Mouse (Mus musculus) forebrain, embryonic 12.5 days (tissue): ENCODE data around the gene Tcp11l1. TPM values are rescaled to one million over a fixed set of nuclear protein-coding genes. Genes with fewer than 3 reads are reported as not detected.

Experiments
- ATAC-seq: fragments of 200-750 bp; cut with Nextera tagmentation; 2 replicates; pipeline ENCODE4 v1.8.0; 2017; ENCODE audit warnings: moderate TSS enrichment; ENCODE audit not compliant: low FRiP score
- H3K27ac ChIP-seq: fragments of 300-500 bp; sonication (generic); 2 replicates; pipeline ENCODE4 v1.5.1; 2016; ENCODE audit warnings: mild to moderate bottlenecking
- H3K27me3 ChIP-seq: fragments of 300-500 bp; sonication (generic); 2 replicates; pipeline ENCODE4 v1.6.1; 2016; ENCODE audit warnings: mild to moderate bottlenecking
- H3K36me3 ChIP-seq: fragments of 300-500 bp; sonication (generic); replicated peaks from 2 replicates; pipeline ENCODE4 v1.6.1; 2016; ENCODE audit warnings: mild to moderate bottlenecking
- H3K4me1 ChIP-seq: fragments of 300-500 bp; sonication (generic); 2 replicates; pipeline ENCODE4 v1.6.1; 2016
- H3K4me2 ChIP-seq: fragments of 300-500 bp; sonication (generic); 2 replicates; pipeline ENCODE4 v1.6.1; 2016; ENCODE audit warnings: mild to moderate bottlenecking, moderate library complexity
- H3K4me3 ChIP-seq: fragments of 300-500 bp; sonication (generic); replicated peaks from 2 replicates; pipeline ENCODE4 v1.5.1; 2016; ENCODE audit warnings: mild to moderate bottlenecking
- H3K9ac ChIP-seq: fragments of 300-500 bp; sonication (generic); 2 replicates; pipeline ENCODE4 v1.6.1; 2016; ENCODE audit warnings: mild to moderate bottlenecking
- H3K9me3 ChIP-seq: fragments of 300-500 bp; sonication (generic); 2 replicates; pipeline ENCODE4 v1.6.1; 2016
- whole genome bisulfite sequencing: fragments of 180-500 bp; shearing (Covaris S2); methylation state at CpG from one replicate; pipeline ENCODE4 v1.1.7; 2016; 5-methylcytosine and 5-hydroxymethylcytosine counted together
- polyA plus RNA-seq: library from polyadenylated mRNA; unstranded; fragments of >200 nt; fragmentation: Nextera tagmentation; extraction: Ambion mirVana; gene quantifications from 2 replicates; pipeline ENCODE4 v1.2.1, GENCODE M21; 2016

Tcp11l1 gene
- polyA plus RNA-seq, 1 experiment from 2014 or later, result 69.2 TPM

DNA sequence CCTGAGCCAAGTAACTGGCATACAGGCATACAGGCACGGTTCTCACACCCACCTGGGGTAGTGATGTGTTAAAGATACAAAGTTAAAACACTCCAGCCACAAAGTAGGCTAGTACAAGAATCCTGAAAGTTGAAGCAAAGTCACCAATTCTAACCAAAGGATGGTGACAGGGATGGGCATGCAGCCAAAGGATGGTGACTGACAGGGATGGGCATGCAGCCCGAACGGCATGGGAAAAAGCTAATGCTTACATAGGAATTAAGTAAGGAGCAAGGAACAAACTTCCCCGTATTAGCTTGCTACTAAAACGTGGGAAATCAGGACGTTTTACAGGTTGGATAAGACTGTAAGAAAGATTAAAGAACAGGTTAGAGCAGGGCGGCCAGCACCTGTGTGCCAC lies 24.3 kb upstream of the Tcp11l1 start:
- Histone ChIP-seq H3K36me3 (no peaks in the 10 kb centered on the region), H3K27ac (no peak overlapping the region), H3K4me2 (no peak overlapping the region), H3K4me1 (peaks cover 7% of the 10 kb centered on the region), H3K4me3 (no peak overlapping the region), H3K9ac (no peak overlapping the region), H3K27me3 (peaks cover 13% of the 10 kb centered on the region), H3K9me3 (no peaks in the 10 kb centered on the region)
- 75% methylated on average over 7 of the region's 7 CpGs for WGBS
- ATAC-seq, result no peak

GRCm38 (mm10) chr2:104732562-104733256 lies 20.7 kb upstream of the Tcp11l1 start:
- Histone ChIP-seq H3K4me1 (no peaks in the 10 kb centered on the region), H3K27me3 (no peaks in the 10 kb centered on the region), H3K4me3 (no peak overlapping the region), H3K9ac (no peak overlapping the region), H3K27ac (no peak overlapping the region), H3K4me2 (no peak overlapping the region), H3K36me3 (no peaks in the 10 kb centered on the region), H3K9me3 (no peaks in the 10 kb centered on the region)
- no peak for ATAC-seq
- 65% methylated on average over 7 of the region's 7 CpGs for WGBS

DNA sequence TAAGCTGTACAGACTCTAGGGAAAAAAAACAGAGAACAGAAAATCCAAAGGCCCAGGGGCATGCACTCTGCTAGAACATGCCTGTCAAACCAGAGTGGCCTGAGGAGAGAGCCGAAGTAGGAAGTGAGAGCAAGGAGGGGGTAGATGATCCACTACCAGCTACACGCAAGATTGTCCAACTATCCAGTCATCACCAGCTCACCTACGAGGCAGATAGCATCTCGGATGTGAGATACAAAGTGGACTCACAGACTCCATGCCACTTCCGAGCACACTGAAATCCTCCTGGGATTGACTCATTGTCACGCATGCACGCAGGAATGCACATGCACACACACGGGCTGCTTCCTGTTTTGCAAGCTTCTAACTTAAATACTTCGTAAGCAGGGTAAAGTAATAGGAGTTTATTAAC lies 20.1 kb upstream of the Tcp11l1 start:
- Histone ChIP-seq H3K27ac (no peak overlapping the region), H3K9ac (no peak overlapping the region), H3K9me3 (no peaks in the 10 kb centered on the region), H3K36me3 (no peaks in the 10 kb centered on the region), H3K27me3 (no peaks in the 10 kb centered on the region), H3K4me1 (no peaks in the 10 kb centered on the region), H3K4me2 (no peak overlapping the region), H3K4me3 (no peak overlapping the region)
- WGBS, result 89% methylated on average over 9 of the region's 9 CpGs
- no peak for ATAC-seq

DNA sequence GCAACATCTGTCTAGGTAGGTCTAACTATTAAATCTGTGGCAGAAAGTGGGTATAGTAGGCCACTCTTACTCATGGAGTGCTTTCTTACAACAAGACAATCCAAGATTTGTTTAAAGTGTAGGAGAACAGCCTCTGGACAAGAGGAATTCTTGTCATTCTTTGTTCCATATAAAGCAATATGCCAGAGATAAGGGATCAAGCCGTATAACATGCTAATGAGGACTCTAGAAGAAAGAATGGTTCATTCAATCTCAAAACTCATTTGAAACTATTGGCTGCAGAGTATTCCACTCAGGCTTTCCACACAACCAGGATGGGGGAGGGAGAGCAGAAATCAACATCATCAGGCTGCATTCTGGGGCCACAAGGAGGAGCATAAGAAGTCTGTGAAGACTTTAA lies 15.4 kb upstream of the Tcp11l1 start:
- Histone ChIP-seq H3K4me2 (no peak overlapping the region), H3K36me3 (no peaks in the 10 kb centered on the region), H3K27ac (no peak overlapping the region), H3K27me3 (no peaks in the 10 kb centered on the region), H3K4me3 (no peak overlapping the region), H3K9ac (no peak overlapping the region), H3K9me3 (no peaks in the 10 kb centered on the region), H3K4me1 (no peaks in the 10 kb centered on the region)
- ATAC-seq, result no peak
- WGBS, result 50% methylated on average over 1 of the region's 1 CpGs

GRCm38 (mm10) chr2:104722021-104722420 lies 10.1 kb upstream of the Tcp11l1 start:
- no peaks in the 10 kb centered on the region for H3K4me1 ChIP-seq
- no peaks in the 10 kb centered on the region for H3K27me3 ChIP-seq
- no peak overlapping the region for H3K4me3 ChIP-seq
- H3K36me3 ChIP-seq, result no peaks in the 10 kb centered on the region
- no peak overlapping the region for H3K27ac ChIP-seq
- H3K9me3 ChIP-seq, result no peaks in the 10 kb centered on the region
- H3K4me2 ChIP-seq, result no peak overlapping the region
- 85% methylated on average over 3 of the region's 3 CpGs for WGBS
- ATAC-seq, result no peak
- no peak overlapping the region for H3K9ac ChIP-seq

DNA sequence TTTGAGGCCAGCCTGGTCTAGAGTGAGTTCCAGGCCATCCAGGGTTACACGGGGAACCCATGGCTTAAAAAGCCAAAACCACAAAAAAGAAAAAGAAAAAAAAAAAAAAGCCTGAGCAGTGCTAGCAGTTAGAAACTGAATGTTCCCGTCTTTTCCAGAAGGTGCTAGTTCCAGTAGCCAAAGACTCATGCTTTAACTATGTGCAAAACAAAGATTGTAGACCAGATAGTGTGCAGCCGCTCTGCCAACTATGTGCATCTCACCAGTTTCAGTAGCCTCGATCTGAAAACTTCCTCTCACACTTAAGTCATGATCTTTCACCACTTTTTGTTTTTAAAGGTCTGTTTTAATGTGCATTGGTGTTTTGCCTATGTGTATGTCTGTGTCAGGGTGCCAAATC lies 5.9 kb upstream of the Tcp11l1 start:
- Histone ChIP-seq H3K4me1 (peaks cover 1% of the 10 kb centered on the region), H3K9ac (no peak overlapping the region), H3K9me3 (no peaks in the 10 kb centered on the region), H3K27me3 (peaks cover 5% of the 10 kb centered on the region; the same call in 1 of the 2 replicates), H3K36me3 (no peaks in the 10 kb centered on the region), H3K4me2 (no peak overlapping the region), H3K27ac (no peak overlapping the region), H3K4me3 (no peak overlapping the region)
- WGBS, result 85% methylated on average over 4 of the region's 4 CpGs
- no peak for ATAC-seq

DNA sequence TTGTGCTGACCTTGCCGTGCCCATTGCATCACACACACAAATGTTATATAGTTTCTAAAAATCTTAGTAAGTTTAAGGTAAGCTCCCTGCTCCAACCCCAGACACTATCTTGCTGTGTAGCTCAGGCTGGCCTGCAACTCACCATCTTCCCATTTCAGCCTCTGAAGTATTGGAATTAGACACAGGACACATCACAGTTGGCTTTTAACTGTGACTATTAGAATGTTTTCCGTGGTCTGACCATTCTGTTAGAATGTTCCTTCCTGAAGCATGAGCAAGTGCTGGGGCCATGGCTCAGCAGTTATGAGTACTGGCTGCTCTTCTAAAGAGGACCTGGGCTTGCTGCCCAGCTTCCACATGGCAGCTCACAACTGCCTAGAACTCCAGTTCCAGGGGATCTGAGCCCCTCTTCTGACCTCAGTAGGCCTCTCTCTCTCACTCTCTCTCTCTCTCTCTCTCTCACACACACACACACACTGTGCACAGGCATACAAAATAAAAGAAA lies 5.3 kb upstream of the Tcp11l1 start:
- Histone ChIP-seq H3K9ac (no peak overlapping the region), H3K36me3 (no peaks in the 10 kb centered on the region), H3K27ac (no peak overlapping the region), H3K4me3 (no peak overlapping the region), H3K27me3 (peaks cover 5% of the 10 kb centered on the region; the same call in 1 of the 2 replicates), H3K4me1 (peaks cover 5% of the 10 kb centered on the region), H3K9me3 (no peaks in the 10 kb centered on the region), H3K4me2 (no peak overlapping the region)
- 85% methylated on average over 2 of the region's 2 CpGs for WGBS
- no peak for ATAC-seq

GRCm38 (mm10) chr2:104716279-104716678 lies 4.3 kb upstream of the Tcp11l1 start, which contains the start of gene Pin1rt1:
Gene Pin1rt1, minus strand, starts transcription at chr2:104716379.
- WGBS, result 88% methylated on average over 4 of the region's 4 CpGs

DNA sequence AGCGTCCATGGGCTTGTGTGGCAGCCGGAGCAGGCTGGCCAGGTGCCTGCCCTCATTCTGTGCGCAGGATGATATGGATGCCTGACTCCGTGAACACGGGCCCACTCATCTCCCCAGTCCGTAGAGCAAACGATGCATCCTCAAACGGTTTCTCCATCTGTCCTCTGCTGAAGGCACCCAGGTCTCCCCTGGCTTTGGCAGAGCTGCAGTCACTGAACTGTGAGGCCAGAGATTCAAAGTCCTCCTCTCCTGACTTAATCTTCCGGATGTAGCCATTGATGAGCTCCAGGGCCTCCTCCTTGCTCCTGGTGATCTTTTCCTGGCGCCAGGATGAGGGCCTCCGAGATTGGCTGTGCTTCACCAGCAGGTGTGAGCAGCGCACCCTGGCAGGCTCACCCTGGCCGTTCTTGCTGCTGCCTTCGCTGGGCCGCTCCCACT lies 2.3 kb upstream of the Tcp11l1 start:
- H3K4me3 ChIP-seq, result no peak overlapping the region
- 41% methylated on average over 15 of the region's 15 CpGs for WGBS
- no peak overlapping the region for H3K4me2 ChIP-seq

More at GRCm38 (mm10) chr2:104716279-104716678, 4.3 kb upstream of the Tcp11l1 start, which contains the start of gene Pin1rt1:
- Histone ChIP-seq H3K4me2 (no peak within 1 kb of the TSS), H3K4me1 (peaks cover 7% of the 10 kb centered on the region), H3K9me3 (no peaks in the 10 kb centered on the region), H3K9ac (no peak within 1 kb of the TSS), H3K27me3 (peaks cover 5% of the 10 kb centered on the region; the same call in 1 of the 2 replicates), H3K36me3 (no peaks in the 10 kb centered on the region), H3K4me3 (no peak within 1 kb of the TSS), H3K27ac (no peak within 1 kb of the TSS)
- no peak for ATAC-seq

GRCm38 (mm10) chr2:104712486-104712809 lies 479 bp upstream of the Tcp11l1 start:
- Histone ChIP-seq H3K4me3 (peak overlapping the region; percentile 87), H3K9ac (peak overlapping the region; percentile 87), H3K27ac (peak overlapping the region; percentile 91), H3K4me2 (peak overlapping the region; percentile 66), H3K36me3 (peaks cover 4% of the 10 kb centered on the region; the same call in 1 of the 2 replicates), H3K9me3 (no peaks in the 10 kb centered on the region), H3K27me3 (peaks cover 5% of the 10 kb centered on the region; the same call in 1 of the 2 replicates), H3K4me1 (peaks cover 23% of the 10 kb centered on the region)
- no peak for ATAC-seq
- WGBS, result 2% methylated on average over 7 of the region's 7 CpGs

More for the DNA sequence above, 2.3 kb upstream of the Tcp11l1 start:
- Histone ChIP-seq H3K9me3 (no peaks in the 10 kb centered on the region), H3K9ac (no peak overlapping the region), H3K4me1 (peaks cover 23% of the 10 kb centered on the region), H3K27ac (no peak overlapping the region), H3K36me3 (no peaks in the 10 kb centered on the region), H3K27me3 (peaks cover 5% of the 10 kb centered on the region; the same call in 1 of the 2 replicates)
- no peak for ATAC-seq

DNA sequence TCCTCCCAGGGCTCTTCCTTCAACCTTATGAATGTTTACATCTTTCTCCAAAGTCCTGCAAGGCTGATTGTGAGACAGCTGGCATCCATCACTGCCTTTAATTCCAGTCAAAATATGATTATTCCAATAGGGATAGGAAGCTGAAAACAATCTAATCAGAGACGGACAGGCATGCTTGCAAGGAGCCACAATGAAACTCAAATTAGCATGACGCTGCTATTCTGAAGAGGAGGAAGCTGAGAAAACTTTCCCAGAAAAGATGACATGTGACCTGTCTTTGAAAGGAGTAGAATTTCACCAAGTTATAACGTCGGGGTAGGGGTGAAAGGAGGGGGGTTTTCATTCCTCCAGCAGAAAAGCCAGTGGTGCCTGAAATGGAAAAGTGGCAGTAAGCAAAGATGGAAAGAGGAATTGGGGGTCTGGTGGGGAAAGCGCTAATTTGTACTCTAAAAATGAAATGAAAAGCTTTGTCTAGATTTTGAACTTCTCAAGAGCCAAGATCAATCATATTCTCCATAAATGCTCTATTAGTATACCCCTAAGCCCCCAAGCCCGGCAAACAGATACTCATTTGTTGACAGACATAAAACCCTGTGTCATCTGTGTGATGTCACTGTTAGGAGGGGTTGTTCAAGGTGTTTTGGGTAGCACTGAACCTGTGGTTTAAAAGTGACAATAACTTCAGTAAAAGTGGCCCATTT lies 1.1 kb downstream of the Tcp11l1 start:
- Histone ChIP-seq H3K4me2 (peak overlapping the region; percentile 66), H3K9ac (peak overlapping the region; percentile 87), H3K9me3 (no peaks in the 10 kb centered on the region), H3K4me1 (peaks cover 23% of the 10 kb centered on the region), H3K36me3 (peaks cover 7% of the 10 kb centered on the region), H3K4me3 (peak overlapping the region; percentile 87), H3K27ac (peak overlapping the region; percentile 91; the same call in 1 of the 2 replicates), H3K27me3 (peaks cover 5% of the 10 kb centered on the region; the same call in 1 of the 2 replicates)
- ATAC-seq, result no peak; the same call in 1 of the 2 replicates
- WGBS, result 21% methylated on average over 6 of the region's 6 CpGs

DNA sequence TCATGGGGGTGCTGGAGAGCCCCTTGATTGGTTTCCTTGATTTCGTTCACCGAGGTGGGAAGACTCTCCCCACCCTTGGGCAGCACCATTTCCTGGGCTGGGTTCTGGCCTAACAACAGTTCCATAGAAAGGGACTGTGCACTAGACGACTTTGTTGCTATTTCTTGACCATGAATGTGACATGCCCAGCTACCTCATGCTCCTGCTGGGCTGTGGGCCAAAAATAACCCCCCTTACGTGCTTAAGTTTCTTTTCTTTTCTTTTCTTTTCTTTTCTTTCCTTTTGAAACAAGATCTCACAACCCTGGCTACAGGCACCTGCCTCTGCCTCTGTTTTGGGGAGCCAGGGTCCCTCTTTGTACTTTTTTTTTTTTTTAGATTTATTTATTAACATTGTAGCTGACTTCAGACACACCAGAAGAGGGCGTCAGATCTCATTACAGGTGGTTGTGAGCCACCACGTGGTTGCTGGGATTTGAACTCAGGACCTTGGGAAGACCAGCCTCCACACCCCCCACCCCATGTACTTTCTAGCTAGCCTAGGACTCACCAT lies 2.1 kb downstream of the Tcp11l1 start:
- Histone ChIP-seq H3K4me1 (peaks cover 23% of the 10 kb centered on the region), H3K4me3 (no peak overlapping the region), H3K27me3 (peaks cover 5% of the 10 kb centered on the region; the same call in 1 of the 2 replicates), H3K27ac (no peak overlapping the region), H3K36me3 (peaks cover 16% of the 10 kb centered on the region), H3K4me2 (no peak overlapping the region), H3K9ac (no peak overlapping the region), H3K9me3 (no peaks in the 10 kb centered on the region)
- 70% methylated on average over 6 of the region's 6 CpGs for WGBS
- ATAC-seq, result no peak
